Mouse (Mus musculus): Measurements from ENCODE around the gene Fxyd5. TPM values are rescaled to one million over a fixed set of nuclear protein-coding genes. Genes with fewer than 3 reads are reported as not detected.

Gene Fxyd5
- polyA plus RNA-seq, 1 experiment from 2014 or later: 32.6 TPM

DNA sequence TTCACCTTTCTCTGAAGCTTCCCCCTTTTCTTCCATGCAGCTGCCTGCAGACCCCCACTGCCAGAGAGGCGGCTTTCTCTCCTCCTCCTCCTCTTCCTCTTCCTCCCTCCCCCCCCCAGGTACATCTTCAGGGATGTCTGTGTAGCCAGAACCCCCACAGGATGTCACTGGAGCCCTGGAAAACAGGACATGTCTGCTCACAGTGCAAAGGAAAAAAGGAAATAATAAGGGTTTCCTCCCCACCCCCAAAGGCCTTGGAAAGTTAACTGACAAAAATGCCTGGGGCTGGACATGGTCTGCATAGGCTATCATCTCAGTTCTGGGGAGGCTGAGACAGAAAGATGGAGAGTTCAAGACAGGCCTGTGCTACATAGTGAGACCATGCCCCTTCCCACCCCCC is 38.8 kb upstream of the Fxyd5 start:
- no peak for ATAC-seq (ENCODE audit: low FRiP score, low TSS enrichment)
- WGBS: 28% methylated on average over 1 of the region's 1 CpGs
- H3K27me3 ChIP-seq (ENCODE audit: insufficient read depth, low read length): no peaks in the 10 kb centered on the region

GRCm38 (mm10) chr7:31080611-31081010 is 38.3 kb upstream of the Fxyd5 start:
- Histone ChIP-seq H3K27me3 (ENCODE audit: insufficient read depth, low read length) (no peaks in the 10 kb centered on the region), H3K27ac (ENCODE audit: low read length) (no peak overlapping the region), H3K9me3 (ENCODE audit: low read length) (peaks cover 3% of the 10 kb centered on the region; the same call in 1 of the 2 replicates), H3K4me3 (ENCODE audit: low read length) (no peak overlapping the region), H3K36me3 (ENCODE audit: insufficient read depth, low read length) (no peaks in the 10 kb centered on the region), H3K9ac (replicated peaks; ENCODE audit: low read length) (no peak overlapping the region), H3K4me2 (replicated peaks; ENCODE audit: low read depth, low read length) (no peak overlapping the region), H3K4me1 (ENCODE audit: insufficient read depth, low read length) (0 out of 2 replicates have a peak, but pooled peaks cover 13% of the 10 kb centered on the region)
- ATAC-seq (ENCODE audit: low FRiP score, low TSS enrichment): no peak
- WGBS: 63% methylated on average over 3 of the region's 3 CpGs

More for the DNA sequence above, 38.8 kb upstream of the Fxyd5 start:
- peaks cover 3% of the 10 kb centered on the region; the same call in 1 of the 2 replicates for H3K9me3 ChIP-seq (ENCODE audit: low read length)
- H3K27ac ChIP-seq (ENCODE audit: low read length): no peak overlapping the region
- H3K9ac ChIP-seq (replicated peaks; ENCODE audit: low read length): no peak overlapping the region
- H3K4me1 ChIP-seq (ENCODE audit: insufficient read depth, low read length): 0 out of 2 replicates have a peak, but pooled peaks cover 13% of the 10 kb centered on the region
- H3K36me3 ChIP-seq (ENCODE audit: insufficient read depth, low read length): no peaks in the 10 kb centered on the region
- no peak overlapping the region for H3K4me2 ChIP-seq (replicated peaks; ENCODE audit: low read depth, low read length)
- no peak overlapping the region for H3K4me3 ChIP-seq (ENCODE audit: low read length)

GRCm38 (mm10) chr7:31079670-31080069 is 37.4 kb upstream of the Fxyd5 start:
- H3K4me3 ChIP-seq (ENCODE audit: low read length): no peak overlapping the region
- H3K4me1 ChIP-seq (ENCODE audit: insufficient read depth, low read length): 0 out of 2 replicates have a peak, but pooled peaks cover 7% of the 10 kb centered on the region
- no peak overlapping the region for H3K27ac ChIP-seq (ENCODE audit: low read length)
- no peak overlapping the region for H3K4me2 ChIP-seq (replicated peaks; ENCODE audit: low read depth, low read length)
- no peaks in the 10 kb centered on the region for H3K27me3 ChIP-seq (ENCODE audit: insufficient read depth, low read length)
- ATAC-seq (ENCODE audit: low FRiP score, low TSS enrichment): no peak
- WGBS: 85% methylated on average over 8 of the region's 8 CpGs
- H3K9ac ChIP-seq (replicated peaks; ENCODE audit: low read length): no peak overlapping the region
- no peaks in the 10 kb centered on the region for H3K36me3 ChIP-seq (ENCODE audit: insufficient read depth, low read length)
- peaks cover 3% of the 10 kb centered on the region; the same call in 1 of the 2 replicates for H3K9me3 ChIP-seq (ENCODE audit: low read length)

DNA sequence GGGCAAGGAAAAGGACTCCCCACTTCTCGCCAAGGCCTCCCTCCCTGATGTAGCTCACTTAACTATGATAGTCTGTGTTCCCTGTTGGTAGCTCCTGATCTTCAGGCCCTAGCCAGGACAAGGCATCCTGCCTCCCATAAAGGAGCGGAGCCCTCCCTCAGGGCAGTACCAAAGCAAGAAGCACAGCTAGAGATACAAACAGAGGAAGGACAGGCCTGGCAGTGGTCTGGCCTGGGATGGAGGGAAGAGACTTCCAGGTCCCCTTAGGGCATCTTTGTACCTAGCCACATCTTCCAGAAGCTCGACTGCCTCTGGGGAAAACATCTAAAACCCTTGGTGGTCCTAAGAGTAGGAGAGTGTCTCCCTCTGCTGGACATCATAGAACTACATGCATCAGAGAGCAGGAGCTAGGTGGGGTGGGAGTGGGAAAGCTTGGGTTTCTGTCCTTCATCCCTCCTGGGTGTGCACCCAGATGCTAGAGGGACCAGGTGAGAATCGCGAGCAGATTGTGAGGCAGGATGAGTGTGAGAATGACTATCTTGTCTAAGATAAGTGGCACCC is 35.7 kb upstream of the Fxyd5 start:
- 38% methylated on average over 5 of the region's 5 CpGs for WGBS
- Histone ChIP-seq H3K9ac (replicated peaks; ENCODE audit: low read length) (0 out of 2 replicates have a peak overlapping the region, but pooled peaks have one; percentile 20), H3K36me3 (ENCODE audit: insufficient read depth, low read length) (no peaks in the 10 kb centered on the region), H3K27ac (ENCODE audit: low read length) (no peak overlapping the region), H3K4me3 (ENCODE audit: low read length) (no peak overlapping the region), H3K27me3 (ENCODE audit: insufficient read depth, low read length) (no peaks in the 10 kb centered on the region), H3K4me2 (replicated peaks; ENCODE audit: low read depth, low read length) (no peak overlapping the region), H3K4me1 (ENCODE audit: insufficient read depth, low read length) (peaks cover 3% of the 10 kb centered on the region), H3K9me3 (ENCODE audit: low read length) (peaks cover 3% of the 10 kb centered on the region; the same call in 1 of the 2 replicates)
- peak; percentile 39; the same call in 1 of the 2 replicates for ATAC-seq (ENCODE audit: low FRiP score, low TSS enrichment)

DNA sequence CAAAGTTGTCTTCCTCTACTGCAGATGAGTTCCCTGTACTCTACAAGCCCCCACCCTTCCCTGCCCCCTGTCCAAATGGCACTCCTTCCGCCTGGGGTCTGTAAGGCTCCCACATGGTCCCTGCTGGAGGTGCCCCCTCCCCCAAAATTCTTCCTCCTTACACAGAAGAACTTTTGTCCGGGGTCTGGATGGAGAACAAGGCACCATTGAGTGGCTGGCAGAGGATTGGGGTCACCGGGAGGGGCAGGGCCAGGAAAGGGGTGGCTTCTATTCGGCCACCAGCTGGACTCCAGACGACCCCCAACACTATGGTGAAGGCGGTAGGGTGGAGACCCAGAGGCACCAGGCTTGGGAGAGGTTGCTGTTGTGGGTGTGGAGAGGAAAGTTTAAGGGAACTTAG is 35.2 kb upstream of the Fxyd5 start:
- no peak for ATAC-seq (ENCODE audit: low FRiP score, low TSS enrichment)
- no peak overlapping the region for H3K27ac ChIP-seq (ENCODE audit: low read length)

DNA sequence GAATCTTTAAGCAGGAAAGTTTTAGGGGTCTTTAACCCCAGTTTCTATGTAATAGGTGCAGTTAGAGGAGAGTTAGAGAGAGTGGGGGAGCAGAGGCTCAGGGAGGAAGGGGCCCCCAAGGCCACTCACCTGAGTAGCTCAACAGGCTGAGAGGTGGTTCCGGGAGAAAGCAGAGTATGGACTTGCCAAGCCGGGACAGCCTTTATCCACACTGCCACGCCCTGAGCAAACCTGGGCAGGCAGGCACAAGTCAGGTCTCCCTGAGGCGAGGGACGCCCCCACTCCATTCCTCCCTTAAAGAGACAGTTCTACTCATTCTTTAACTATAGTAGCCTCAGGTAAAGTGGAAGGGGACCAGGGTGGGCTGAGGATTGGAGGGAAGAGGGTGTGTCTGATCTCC is 34.2 kb upstream of the Fxyd5 start, which contains the start of gene Fxyd3:
Gene Fxyd3, minus strand, starts transcription at position 213 of the 400 bp plus-strand sequence.
- 40% methylated on average over 5 of the region's 5 CpGs for WGBS
- H3K9me3 ChIP-seq (ENCODE audit: low read length): peaks cover 3% of the 10 kb centered on the region; the same call in 1 of the 2 replicates
- peaks cover 15% of the 10 kb centered on the region for H3K4me1 ChIP-seq (ENCODE audit: insufficient read depth, low read length)
- H3K27me3 ChIP-seq (ENCODE audit: insufficient read depth, low read length): no peaks in the 10 kb centered on the region
- H3K4me3 ChIP-seq (ENCODE audit: low read length): no peak within 1 kb of the TSS
- ATAC-seq (ENCODE audit: low FRiP score, low TSS enrichment): no peak
- H3K27ac ChIP-seq (ENCODE audit: low read length): no peak within 1 kb of the TSS
- no peak within 1 kb of the TSS for H3K4me2 ChIP-seq (replicated peaks; ENCODE audit: low read depth, low read length)
- no peak within 1 kb of the TSS for H3K9ac ChIP-seq (replicated peaks; ENCODE audit: low read length)
- H3K36me3 ChIP-seq (ENCODE audit: insufficient read depth, low read length): no peaks in the 10 kb centered on the region

More for the DNA sequence above, 35.2 kb upstream of the Fxyd5 start:
- 53% methylated on average over 6 of the region's 6 CpGs for WGBS
- H3K9me3 ChIP-seq (ENCODE audit: low read length): peaks cover 3% of the 10 kb centered on the region; the same call in 1 of the 2 replicates
- H3K4me2 ChIP-seq (replicated peaks; ENCODE audit: low read depth, low read length): no peak overlapping the region
- no peaks in the 10 kb centered on the region for H3K36me3 ChIP-seq (ENCODE audit: insufficient read depth, low read length)
- no peaks in the 10 kb centered on the region for H3K27me3 ChIP-seq (ENCODE audit: insufficient read depth, low read length)
- H3K4me3 ChIP-seq (ENCODE audit: low read length): no peak overlapping the region
- H3K4me1 ChIP-seq (ENCODE audit: insufficient read depth, low read length): peaks cover 8% of the 10 kb centered on the region
- no peak overlapping the region for H3K9ac ChIP-seq (replicated peaks; ENCODE audit: low read length)

GRCm38 (mm10) chr7:31074713-31075069 is 32.4 kb upstream of the Fxyd5 start:
- Histone ChIP-seq H3K4me3 (ENCODE audit: low read length) (no peak overlapping the region), H3K27ac (ENCODE audit: low read length) (no peak overlapping the region), H3K4me1 (ENCODE audit: insufficient read depth, low read length) (peaks cover 15% of the 10 kb centered on the region), H3K36me3 (ENCODE audit: insufficient read depth, low read length) (no peaks in the 10 kb centered on the region), H3K4me2 (replicated peaks; ENCODE audit: low read depth, low read length) (no peak overlapping the region), H3K27me3 (ENCODE audit: insufficient read depth, low read length) (no peaks in the 10 kb centered on the region), H3K9me3 (ENCODE audit: low read length) (no peaks in the 10 kb centered on the region), H3K9ac (replicated peaks; ENCODE audit: low read length) (no peak overlapping the region)
- 51% methylated on average over 5 of the region's 5 CpGs for WGBS
- no peak for ATAC-seq (ENCODE audit: low FRiP score, low TSS enrichment)

DNA sequence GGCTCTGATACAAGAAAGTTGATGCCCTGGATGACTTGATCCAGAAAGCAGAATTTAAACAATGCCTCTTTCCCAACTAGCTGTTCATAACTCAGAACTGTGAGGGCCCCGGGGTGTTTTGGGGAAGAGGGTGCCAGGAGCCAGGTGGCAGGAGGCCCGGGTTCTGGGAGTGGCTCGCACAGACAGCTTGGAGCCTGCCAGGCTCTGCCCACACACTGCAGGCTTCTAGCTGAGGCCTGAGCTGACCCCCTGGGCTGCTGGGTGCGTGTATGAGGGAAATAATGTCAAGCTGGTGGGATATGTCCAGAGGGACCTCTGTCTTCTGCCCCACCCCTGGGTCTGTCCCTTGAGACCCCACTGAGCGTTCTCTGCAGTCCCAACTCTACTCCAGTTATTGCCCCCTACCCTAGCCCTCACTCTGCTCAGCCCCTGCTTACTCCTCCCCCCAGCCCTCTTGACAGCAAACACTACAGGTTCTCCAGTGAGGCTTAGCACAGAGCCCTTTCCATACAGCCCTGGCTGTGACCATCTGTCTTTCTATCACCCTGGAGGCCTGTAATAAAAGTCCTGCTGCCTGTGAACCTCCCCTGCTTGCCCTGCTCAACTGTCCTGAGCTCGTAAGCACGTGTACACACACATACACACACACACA is 31.9 kb upstream of the Fxyd5 start:
- no peak overlapping the region for H3K9ac ChIP-seq (replicated peaks; ENCODE audit: low read length)
- H3K27ac ChIP-seq (ENCODE audit: low read length): no peak overlapping the region
- no peaks in the 10 kb centered on the region for H3K27me3 ChIP-seq (ENCODE audit: insufficient read depth, low read length)
- ATAC-seq (ENCODE audit: low FRiP score, low TSS enrichment): peak; percentile 10; the same call in 1 of the 2 replicates
- peaks cover 15% of the 10 kb centered on the region for H3K4me1 ChIP-seq (ENCODE audit: insufficient read depth, low read length)
- no peaks in the 10 kb centered on the region for H3K36me3 ChIP-seq (ENCODE audit: insufficient read depth, low read length)
- H3K9me3 ChIP-seq (ENCODE audit: low read length): no peaks in the 10 kb centered on the region
- H3K4me3 ChIP-seq (ENCODE audit: low read length): no peak overlapping the region
- WGBS: 45% methylated on average over 7 of the region's 7 CpGs
- H3K4me2 ChIP-seq (replicated peaks; ENCODE audit: low read depth, low read length): no peak overlapping the region

- no peaks in the 10 kb centered on the region for H3K9me3 ChIP-seq (ENCODE audit: low read length)
- H3K27ac ChIP-seq (ENCODE audit: low read length): no peak overlapping the region
- no peak overlapping the region for H3K4me2 ChIP-seq (replicated peaks; ENCODE audit: low read depth, low read length)
- no peak for ATAC-seq (ENCODE audit: low FRiP score, low TSS enrichment)
- H3K9ac ChIP-seq (replicated peaks; ENCODE audit: low read length): no peak overlapping the region
- no peaks in the 10 kb centered on the region for H3K36me3 ChIP-seq (ENCODE audit: insufficient read depth, low read length)
- no peak overlapping the region for H3K4me3 ChIP-seq (ENCODE audit: low read length)
- H3K27me3 ChIP-seq (ENCODE audit: insufficient read depth, low read length): no peaks in the 10 kb centered on the region
- peaks cover 15% of the 10 kb centered on the region for H3K4me1 ChIP-seq (ENCODE audit: insufficient read depth, low read length)
These were observed 31.3 kb upstream of the Fxyd5 start for GRCm38 (mm10) chr7:31073546-31073945.

- H3K27me3 ChIP-seq (ENCODE audit: insufficient read depth, low read length): no peaks in the 10 kb centered on the region
- H3K4me1 ChIP-seq (ENCODE audit: insufficient read depth, low read length): peaks cover 23% of the 10 kb centered on the region
- H3K4me2 ChIP-seq (replicated peaks; ENCODE audit: low read depth, low read length): no peak overlapping the region
- H3K4me3 ChIP-seq (ENCODE audit: low read length): no peak overlapping the region
- H3K9ac ChIP-seq (replicated peaks; ENCODE audit: low read length): 0 out of 2 replicates have a peak overlapping the region, but pooled peaks have one; percentile 19
- no peak for ATAC-seq (ENCODE audit: low FRiP score, low TSS enrichment)
- no peaks in the 10 kb centered on the region for H3K9me3 ChIP-seq (ENCODE audit: low read length)
- 16% methylated on average over 9 of the region's 9 CpGs for WGBS
- no peak overlapping the region for H3K27ac ChIP-seq (ENCODE audit: low read length)
- H3K36me3 ChIP-seq (ENCODE audit: insufficient read depth, low read length): no peaks in the 10 kb centered on the region
These were observed 30.0 kb upstream of the Fxyd5 start for GRCm38 (mm10) chr7:31072326-31072725.

All from kidney, embryonic 16.5 days (tissue).